Mouse (Mus musculus) thymus, postnatal 4 days (tissue): Measurements from ENCODE around the gene Shisa3.

Experiments used
- DNase-seq: peaks from one replicate; pipeline ENCODE4 v3.0.0; 2021

The Shisa3 gene

DNA sequence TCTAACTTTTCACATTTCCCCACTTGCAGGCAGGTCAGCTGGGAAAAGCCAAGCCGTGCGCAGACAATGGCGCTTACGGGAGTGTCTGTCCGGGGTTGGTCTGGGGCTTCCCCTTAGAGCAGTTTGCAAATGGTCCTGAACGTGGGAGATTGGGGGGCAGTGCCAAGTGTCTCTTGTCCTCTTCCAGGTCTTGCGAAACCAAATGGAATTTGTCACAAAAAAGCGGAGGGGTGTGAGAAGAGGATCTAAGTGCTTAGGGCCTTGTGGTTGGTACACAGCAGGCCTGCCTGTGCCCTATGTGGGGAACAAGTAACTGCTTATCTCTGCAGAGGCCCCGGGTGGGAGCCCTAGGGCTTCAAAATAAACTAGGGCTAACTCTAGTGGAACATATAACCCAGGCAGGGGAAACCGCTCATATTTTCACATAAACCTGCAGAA is 26.2 kb downstream of the Shisa3 start:
- DNase-seq: no peak

DNA sequence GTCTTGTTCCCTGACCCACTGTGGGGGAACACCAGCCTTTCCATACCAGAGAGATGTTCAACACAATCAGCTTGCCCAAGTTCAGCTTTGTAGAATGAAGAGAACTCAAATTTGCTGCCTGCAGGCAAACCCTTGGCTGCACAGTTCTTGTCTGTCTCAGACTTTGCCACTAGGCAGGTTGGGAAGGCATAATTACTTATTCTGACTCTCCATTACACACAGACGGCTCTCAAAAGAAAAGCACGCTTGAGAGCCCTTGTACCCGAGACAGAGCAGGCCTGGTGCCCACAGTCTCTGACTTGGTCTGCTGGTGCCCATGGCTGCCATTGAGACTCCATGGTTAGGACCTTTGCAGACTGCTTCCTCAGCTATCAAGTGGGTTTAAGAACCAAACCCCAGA is 26.7 kb downstream of the Shisa3 start:
- no peak for DNase-seq

- DNase-seq: no peak
These were observed 33.1 kb downstream of the Shisa3 start for GRCm38 (mm10) chr5:67640596-67641312.

GRCm38 (mm10) chr5:67641406-67642120 is 33.9 kb downstream of the Shisa3 start:
- DNase-seq: no peak

GRCm38 (mm10) chr5:67643537-67644255 is 36.0 kb downstream of the Shisa3 start:
- DNase-seq: no peak

- DNase-seq: no peak
These were observed 39.3 kb downstream of the Shisa3 start for GRCm38 (mm10) chr5:67646756-67647529.

GRCm38 (mm10) chr5:67647568-67647967 is 39.9 kb downstream of the Shisa3 start:
- peak; percentile 53 for DNase-seq

DNA sequence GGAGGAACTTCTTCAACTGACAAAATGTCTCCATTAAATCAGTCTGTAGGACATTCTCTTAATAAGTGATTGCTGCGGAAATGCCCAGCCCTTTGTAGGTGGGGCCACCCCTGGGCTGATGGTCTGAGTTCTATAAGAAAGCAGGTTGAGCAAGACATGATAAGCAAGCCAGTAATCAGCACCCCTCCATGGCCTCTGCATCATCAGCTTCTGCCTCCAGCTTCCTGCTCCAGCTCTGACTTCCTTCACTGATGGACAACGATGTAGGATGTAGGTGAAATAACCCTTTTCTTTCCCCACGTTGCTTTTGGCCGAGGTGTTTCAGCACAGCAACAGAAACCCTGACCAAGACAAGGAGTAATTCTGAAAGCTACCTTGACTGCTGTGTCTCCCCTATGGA is 41.5 kb downstream of the Shisa3 start:
- no peak for DNase-seq

DNA sequence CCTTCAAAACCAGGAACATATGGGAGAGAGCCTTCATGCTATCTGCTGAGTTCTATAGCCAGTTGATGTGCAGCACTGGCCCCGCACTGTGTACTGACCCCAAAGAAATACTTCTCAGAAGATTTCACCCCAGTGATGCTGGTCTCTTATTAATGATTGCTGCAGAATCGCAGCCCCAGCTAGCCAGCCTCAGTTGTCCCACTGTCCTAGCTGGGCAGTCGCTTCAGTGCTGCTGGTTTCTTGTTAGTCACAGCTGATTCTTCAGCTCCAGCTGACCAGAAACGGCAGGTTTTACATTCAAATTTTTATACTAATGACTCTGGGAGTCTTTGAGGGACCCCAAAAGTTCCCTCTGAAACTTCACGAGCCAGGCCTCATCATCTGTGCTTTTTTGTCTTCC is 42.3 kb downstream of the Shisa3 start:
- DNase-seq: no peak

- no peak for DNase-seq
These were observed 44.8 kb downstream of the Shisa3 start for GRCm38 (mm10) chr5:67652468-67652867.

GRCm38 (mm10) chr5:67653543-67653942 is 45.9 kb downstream of the Shisa3 start:
- no peak for DNase-seq

DNA sequence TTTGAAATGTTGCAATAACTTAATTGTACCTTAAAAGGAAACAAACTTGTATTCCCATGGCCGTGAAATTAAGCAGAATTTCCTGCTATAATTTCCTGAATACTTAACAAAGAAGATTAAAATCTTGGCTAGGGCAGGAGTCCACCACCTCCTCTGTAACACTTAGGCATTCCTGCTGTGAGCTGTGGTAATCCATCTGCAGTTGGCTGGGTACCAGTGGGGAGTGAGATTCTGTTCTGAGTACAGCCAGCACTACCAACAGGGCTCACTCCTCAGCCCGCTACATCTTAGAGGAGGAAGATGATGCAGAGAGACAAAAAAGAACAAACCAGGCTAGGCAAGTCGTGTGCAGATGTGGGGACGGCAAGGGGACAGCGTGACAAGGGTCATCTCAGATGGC is 46.9 kb downstream of the Shisa3 start:
- DNase-seq: no peak

DNA sequence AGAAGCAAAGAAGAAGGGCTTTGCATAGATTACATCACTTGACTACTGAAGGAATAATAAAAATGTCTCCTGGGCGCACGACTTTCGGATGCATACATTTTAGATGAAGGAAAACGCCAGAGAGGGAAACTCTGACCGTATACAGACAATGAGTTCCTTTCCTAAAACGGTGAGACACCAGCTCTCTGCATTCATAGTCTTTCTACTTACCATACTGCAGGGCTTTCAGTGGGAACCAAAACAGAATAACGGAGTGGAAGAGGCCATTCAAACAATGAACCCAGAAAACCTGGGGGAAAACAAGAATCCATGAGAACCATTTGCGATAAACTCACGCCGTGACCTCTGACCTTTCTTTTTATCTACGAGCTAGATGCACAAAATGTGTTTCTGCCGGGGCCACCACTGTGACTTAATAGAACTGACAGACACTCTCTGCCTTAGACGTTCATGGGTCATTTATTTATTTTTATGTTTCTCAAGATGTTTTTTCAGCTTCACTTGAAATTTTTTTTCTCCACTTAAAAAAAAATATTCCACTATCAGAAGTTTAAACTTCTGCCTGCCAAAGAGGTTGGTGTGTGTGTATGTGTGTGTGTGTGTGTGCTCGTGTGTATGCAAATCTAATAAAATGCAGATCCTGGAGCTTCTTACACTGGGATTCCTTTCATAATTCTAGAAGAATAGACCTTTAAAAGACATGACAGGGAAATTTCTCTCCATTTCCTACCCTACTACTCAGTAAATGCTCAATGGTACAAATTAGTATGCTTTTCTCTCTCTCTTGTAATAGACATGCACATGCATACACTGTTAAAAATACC is 48.2 kb downstream of the Shisa3 start:
- DNase-seq: no peak

DNA sequence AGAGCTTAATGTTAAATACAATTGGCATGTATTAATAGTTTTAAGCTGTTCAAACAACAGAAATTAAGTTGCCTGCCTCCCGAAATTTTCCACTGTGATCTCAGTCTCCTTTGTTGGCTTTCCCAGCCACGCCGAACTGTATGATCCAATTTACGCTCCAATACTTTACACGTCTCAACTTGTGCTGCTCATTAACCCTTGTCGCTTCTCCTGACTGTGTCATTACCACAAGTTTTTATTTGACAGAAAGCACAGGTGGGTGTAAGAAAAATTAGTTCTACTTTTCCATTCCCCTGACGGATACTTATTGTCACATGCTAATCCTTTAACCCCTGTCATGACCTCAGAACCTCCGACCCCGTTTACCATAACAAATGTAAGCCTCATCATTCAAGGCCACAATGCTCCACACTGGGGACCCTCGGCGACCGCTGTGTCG is 49.2 kb downstream of the Shisa3 start:
- no peak for DNase-seq

DNA sequence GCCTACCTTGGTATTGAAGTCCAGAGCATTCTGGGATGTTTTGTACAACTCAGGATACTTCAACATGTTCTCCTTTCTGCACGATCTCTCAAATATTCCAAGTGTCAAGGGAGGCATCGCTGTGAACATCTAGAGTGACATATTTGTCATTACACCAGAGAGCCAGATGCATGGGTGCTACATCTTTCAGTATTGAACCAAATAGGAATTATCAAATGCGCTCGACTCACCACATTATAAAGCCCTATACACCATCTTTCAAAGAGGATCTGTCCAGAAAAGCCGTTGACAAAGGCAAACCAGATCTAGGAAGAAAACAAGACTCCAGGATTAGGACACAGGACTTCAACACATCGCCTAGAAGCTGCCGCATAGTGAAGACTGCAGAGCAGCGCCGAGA is 52.2 kb downstream of the Shisa3 start:
- no peak for DNase-seq

DNA sequence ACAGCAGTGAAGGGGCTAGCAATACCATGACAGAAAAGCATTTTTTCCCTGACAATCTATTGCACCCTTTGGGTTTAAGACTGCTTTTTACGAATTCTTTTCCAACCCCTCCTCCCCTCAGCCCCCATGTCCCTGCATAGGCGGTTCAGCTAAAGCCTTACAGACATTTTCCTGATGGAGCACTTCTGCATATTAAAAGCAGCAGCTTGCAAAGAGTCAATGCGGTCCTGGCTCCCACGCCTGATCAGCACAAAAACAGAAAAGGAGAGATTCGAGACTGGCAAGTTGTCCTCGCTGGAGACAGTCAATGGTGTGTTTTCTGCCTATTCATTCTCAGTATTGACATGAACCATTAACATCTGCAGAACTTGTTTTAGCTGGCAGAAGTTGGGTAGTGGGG is 55.0 kb downstream of the Shisa3 start:
- DNase-seq: no peak

DNA sequence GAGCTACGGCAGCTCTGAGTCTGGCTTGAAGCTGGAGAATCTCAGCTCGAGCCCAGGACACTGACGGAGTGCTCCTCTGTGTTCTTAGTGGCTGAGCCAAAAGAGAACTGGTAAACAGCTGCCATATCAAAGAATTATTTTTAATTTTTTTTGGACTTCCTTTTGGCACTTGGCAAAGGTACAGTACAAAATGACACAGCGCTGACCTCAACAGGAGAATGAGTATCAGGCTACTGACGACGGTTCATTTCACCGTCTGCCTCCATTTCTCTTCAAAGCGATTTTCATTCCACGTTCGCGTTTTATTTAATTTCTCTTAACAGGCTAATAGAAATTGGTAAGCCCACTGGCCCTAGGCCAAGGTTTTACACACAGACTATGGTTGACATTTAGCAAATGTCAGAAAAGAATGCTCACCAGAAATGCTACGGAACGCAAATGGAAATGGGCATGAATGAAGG is 61.8 kb downstream of the Shisa3 start:
- no peak for DNase-seq

DNA sequence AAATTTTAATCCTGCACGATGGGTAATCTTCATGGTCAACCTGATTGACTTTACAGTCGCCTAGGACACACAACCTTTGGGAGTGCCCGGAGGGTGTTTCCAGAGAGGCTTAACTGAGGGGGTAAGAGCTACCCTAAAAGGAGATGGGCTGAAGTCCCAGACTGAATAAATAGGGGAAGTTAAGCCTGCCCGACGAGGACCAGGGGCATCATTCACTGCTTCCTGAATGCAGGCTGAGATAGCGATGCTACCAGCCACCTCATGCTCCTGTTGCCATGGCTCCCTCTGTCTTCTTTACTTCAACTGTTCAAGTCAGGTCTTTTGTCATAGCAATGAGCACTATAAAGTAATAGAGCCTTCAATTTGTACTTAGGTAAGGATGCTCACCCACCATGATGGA is 62.5 kb downstream of the Shisa3 start:
- DNase-seq: no peak

GRCm38 (mm10) chr5:67673008-67673407 is 65.3 kb downstream of the Shisa3 start:
- no peak for DNase-seq
